Mouse (Mus musculus) forebrain, embryonic 11.5 days (tissue): Measurements from ENCODE around the gene Nr1h4. TPM values are rescaled to one million over a fixed set of nuclear protein-coding genes. Genes with fewer than 3 reads are reported as not detected.
"Not testable (repeated sequence)": the region's sequence is repeated elsewhere in the genome, so short reads cannot be mapped to it uniquely, and the experiment has no call there.

Experiments used
- ATAC-seq: fragments of 200-750 bp; cut with Nextera tagmentation; replicated peaks from 2 replicates; pipeline ENCODE4 v1.8.0; 2017; ENCODE audit warnings: moderate TSS enrichment; ENCODE audit not compliant: low FRiP score
- DNase-seq: peaks from one replicate; pipeline ENCODE4 v3.0.0-alpha.2; 2017; ENCODE audit warnings: low spot score
- H3K27ac ChIP-seq: fragments of 300-500 bp; sonication (generic); 2 replicates; pipeline ENCODE4 v1.5.1; 2014; ENCODE audit warnings: low read depth, low read length
- H3K27me3 ChIP-seq: fragments of 300-500 bp; sonication (generic); 2 replicates; pipeline ENCODE4 v1.6.1; 2014; ENCODE audit warnings: mild to moderate bottlenecking, low read length, mixed read lengths; ENCODE audit not compliant: control insufficient read depth, insufficient read depth
- H3K36me3 ChIP-seq: fragments of 300-500 bp; sonication (generic); 2 replicates; pipeline ENCODE4 v1.6.1; 2014; ENCODE audit warnings: mild to moderate bottlenecking, low read length, moderate library complexity, mixed read lengths; ENCODE audit not compliant: control insufficient read depth, insufficient read depth
- H3K4me1 ChIP-seq: fragments of 300-500 bp; sonication (generic); replicated peaks from 2 replicates; pipeline ENCODE4 v1.6.1; 2014; ENCODE audit warnings: low read length, mixed read lengths; ENCODE audit not compliant: control insufficient read depth, insufficient read depth
- H3K4me2 ChIP-seq: fragments of 300-500 bp; sonication (generic); 2 replicates; pipeline ENCODE4 v1.6.1; 2014; ENCODE audit warnings: low read depth, mild to moderate bottlenecking, low read length, moderate library complexity, mixed read lengths; ENCODE audit not compliant: severe bottlenecking
- H3K4me3 ChIP-seq: fragments of 300-500 bp; sonication (generic); 2 replicates; pipeline ENCODE4 v1.5.1; 2014; ENCODE audit warnings: low read depth, low read length
- H3K9ac ChIP-seq: fragments of 300-500 bp; sonication (generic); 2 replicates; pipeline ENCODE4 v1.6.1; 2014; ENCODE audit warnings: low read length
- H3K9me3 ChIP-seq: fragments of 300-500 bp; sonication (generic); 2 replicates; pipeline ENCODE4 v1.6.1; 2016; ENCODE audit warnings: low read length, mixed read lengths; ENCODE audit not compliant: control insufficient read depth
- WGBS: fragments of 180-500 bp; shearing (Covaris S2); extraction: QIAGEN DNeasy Blood & Tissue Kit; methylation state at CpG from one replicate; pipeline ENCODE4 v1.1.7; 2014; 5-methylcytosine and 5-hydroxymethylcytosine counted together
- polyA plus RNA-seq: library from polyadenylated mRNA; unstranded; fragments of >200 nt; fragmentation: Nextera tagmentation; extraction: Ambion mirVana; gene quantifications from 2 replicates; pipeline ENCODE4 v1.2.1, GENCODE M21; 2014

The Nr1h4 gene
- polyA plus RNA-seq, 1 experiment from 2014 or later = not detected

GRCm38 (mm10) chr10:89559351-89559750, 26.0 kb upstream of the Nr1h4 start:
- Histone ChIP-seq H3K36me3 (no peaks in the 10 kb centered on the region), H3K4me2 (no peak overlapping the region), H3K9ac (no peak overlapping the region), H3K27ac (no peak overlapping the region), H3K4me3 (no peak overlapping the region), H3K9me3 (no peaks in the 10 kb centered on the region), H3K27me3 (no peaks in the 10 kb centered on the region), H3K4me1 (no peaks in the 10 kb centered on the region)
- WGBS = 75% methylated on average over 3 of the region's 3 CpGs
- ATAC-seq = no peak
- no peak for DNase-seq

GRCm38 (mm10) chr10:89554885-89555284, 21.5 kb upstream of the Nr1h4 start:
- not testable (repeated sequence) for H3K27me3 ChIP-seq

GRCm38 (mm10) chr10:89553855-89554254, 20.5 kb upstream of the Nr1h4 start:
- H3K27ac ChIP-seq, H3K9ac ChIP-seq, H3K4me3 ChIP-seq, ATAC-seq, H3K36me3 ChIP-seq, H3K4me2 ChIP-seq, H3K27me3 ChIP-seq, DNase-seq, H3K4me1 ChIP-seq, H3K9me3 ChIP-seq: not testable (repeated sequence)
- 90% methylated on average over 7 of the region's 7 CpGs for WGBS

More at GRCm38 (mm10) chr10:89554885-89555284, 21.5 kb upstream of the Nr1h4 start:
- H3K4me3 ChIP-seq, H3K36me3 ChIP-seq, ATAC-seq, H3K9me3 ChIP-seq, H3K9ac ChIP-seq, DNase-seq, H3K4me1 ChIP-seq, H3K4me2 ChIP-seq, H3K27ac ChIP-seq: not testable (repeated sequence)
- 95% methylated on average over 12 of the region's 13 CpGs for WGBS

GRCm38 (mm10) chr10:89553015-89553414, 19.6 kb upstream of the Nr1h4 start:
- WGBS = 69% methylated on average over 5 of the region's 5 CpGs
- no peak for DNase-seq
- no peak overlapping the region for H3K9ac ChIP-seq

GRCm38 (mm10) chr10:89551657-89552056, 18.3 kb upstream of the Nr1h4 start:
- no peak for ATAC-seq
- Histone ChIP-seq H3K9ac (no peak overlapping the region), H3K27ac (no peak overlapping the region), H3K4me3 (no peak overlapping the region), H3K4me1 (no peaks in the 10 kb centered on the region), H3K9me3 (no peaks in the 10 kb centered on the region), H3K36me3 (no peaks in the 10 kb centered on the region), H3K4me2 (no peak overlapping the region), H3K27me3 (no peaks in the 10 kb centered on the region)
- DNase-seq = no peak
- 94% methylated on average over 4 of the region's 4 CpGs for whole genome bisulfite sequencing

More at GRCm38 (mm10) chr10:89553015-89553414, 19.6 kb upstream of the Nr1h4 start:
- Histone ChIP-seq H3K4me3 (no peak overlapping the region), H3K4me2 (no peak overlapping the region), H3K27ac (no peak overlapping the region), H3K36me3 (no peaks in the 10 kb centered on the region), H3K27me3 (no peaks in the 10 kb centered on the region), H3K9me3 (no peaks in the 10 kb centered on the region), H3K4me1 (no peaks in the 10 kb centered on the region)
- ATAC-seq = no peak

GRCm38 (mm10) chr10:89548028-89548427, 14.6 kb upstream of the Nr1h4 start:
- Histone ChIP-seq H3K4me2 (no peak overlapping the region), H3K27ac (no peak overlapping the region), H3K27me3 (no peaks in the 10 kb centered on the region), H3K4me3 (no peak overlapping the region), H3K9ac (no peak overlapping the region), H3K4me1 (no peaks in the 10 kb centered on the region), H3K9me3 (no peaks in the 10 kb centered on the region), H3K36me3 (no peaks in the 10 kb centered on the region)
- ATAC-seq (no peak), DNase-seq (no peak)
- WGBS = 73% methylated on average over 6 of the region's 6 CpGs

- Histone ChIP-seq H3K4me1 (no peaks in the 10 kb centered on the region), H3K9me3 (no peaks in the 10 kb centered on the region), H3K9ac (no peak overlapping the region), H3K4me2 (no peak overlapping the region), H3K27me3 (no peaks in the 10 kb centered on the region), H3K36me3 (no peaks in the 10 kb centered on the region), H3K4me3 (no peak overlapping the region), H3K27ac (no peak overlapping the region)
- WGBS = 82% methylated on average over 2 of the region's 2 CpGs
- no peak for ATAC-seq
- no peak for DNase-seq
Observed at GRCm38 (mm10) chr10:89546989-89547388, 13.6 kb upstream of the Nr1h4 start.

GRCm38 (mm10) chr10:89543867-89544266, 10.5 kb upstream of the Nr1h4 start:
- ATAC-seq = no peak

GRCm38 (mm10) chr10:89542321-89542720, 8.9 kb upstream of the Nr1h4 start:
- H3K9me3 ChIP-seq = no peaks in the 10 kb centered on the region
- ATAC-seq (no peak), DNase-seq (no peak)
- no peaks in the 10 kb centered on the region for H3K36me3 ChIP-seq
- WGBS = 91% methylated on average over 3 of the region's 3 CpGs
- no peaks in the 10 kb centered on the region for H3K4me1 ChIP-seq
- no peak overlapping the region for H3K4me2 ChIP-seq
- no peak overlapping the region for H3K4me3 ChIP-seq
- no peak overlapping the region for H3K27ac ChIP-seq
- no peak overlapping the region for H3K9ac ChIP-seq
- H3K27me3 ChIP-seq = no peaks in the 10 kb centered on the region

More at GRCm38 (mm10) chr10:89543867-89544266, 10.5 kb upstream of the Nr1h4 start:
- Histone ChIP-seq H3K9me3 (no peaks in the 10 kb centered on the region), H3K9ac (no peak overlapping the region), H3K27me3 (no peaks in the 10 kb centered on the region), H3K4me3 (no peak overlapping the region), H3K4me1 (no peaks in the 10 kb centered on the region), H3K27ac (no peak overlapping the region), H3K4me2 (no peak overlapping the region), H3K36me3 (no peaks in the 10 kb centered on the region)
- 77% methylated on average over 6 of the region's 6 CpGs for WGBS
- DNase-seq = no peak
